Mouse (Mus musculus): ENCODE measurements around the gene Slc5a3. TPM values are rescaled to one million over a fixed set of nuclear protein-coding genes. Genes with fewer than 3 reads are reported as not detected.

Slc5a3 gene
- total and polyA plus RNA-seq, 3 experiments: 2.9 to 6.7 TPM; not detected in 1

- Histone ChIP-seq H3K4me3 (ENCODE audit: control insufficient read depth in 1 of 2, insufficient read depth in 1 of 2, low read depth in 2 of 2, low read length in 2 of 2) (no peak overlapping the region), H3K27ac (ENCODE audit: control insufficient read depth, low read depth, low read length) (no peak overlapping the region), H3K9ac (ENCODE audit: control insufficient read depth, low read depth, low read length, poor library complexity, severe bottlenecking) (no peak overlapping the region), H3K27me3 (ENCODE audit: control insufficient read depth in 1 of 2, insufficient read depth in 2 of 2, low read length in 2 of 2) (no peaks in the 10 kb centered on the region), H3K4me1 (ENCODE audit: control insufficient read depth in 1 of 2, insufficient read depth in 2 of 2, low read length in 2 of 2) (no peaks in the 10 kb centered on the region; a peak in 1 of 4 replicates), H3K36me3 (ENCODE audit: control insufficient read depth in 1 of 2, insufficient read depth in 2 of 2, low read length in 2 of 2) (peaks cover 0 to 8% of the 10 kb centered on the region in 2 experiments; a peak in 2 of 4 replicates), H3K9me3 (replicated peaks; ENCODE audit: insufficient read depth, low read length) (no peaks in the 10 kb centered on the region), H3K79me2 (ENCODE audit: control insufficient read depth, insufficient read depth, low read length, poor library complexity) (peaks cover 7% of the 10 kb centered on the region)
- no peak for DNase-seq (ENCODE audit: low read depth, low spot score)
- TF ChIP-seq RCOR1 (IDR thresholded peaks at IDR 0.05; ENCODE audit: low read depth, low read length): no peak
- TF ChIP-seq CHD2 (IDR thresholded peaks at IDR 0.05; ENCODE audit: low read length): no peak
- TF ChIP-seq JUND (IDR thresholded peaks at IDR 0.05; ENCODE audit: low read depth, low read length): no peak
These were observed 25.8 kb downstream of the Slc5a3 start for GRCm38 (mm10) chr16:92083771-92084453.

DNA sequence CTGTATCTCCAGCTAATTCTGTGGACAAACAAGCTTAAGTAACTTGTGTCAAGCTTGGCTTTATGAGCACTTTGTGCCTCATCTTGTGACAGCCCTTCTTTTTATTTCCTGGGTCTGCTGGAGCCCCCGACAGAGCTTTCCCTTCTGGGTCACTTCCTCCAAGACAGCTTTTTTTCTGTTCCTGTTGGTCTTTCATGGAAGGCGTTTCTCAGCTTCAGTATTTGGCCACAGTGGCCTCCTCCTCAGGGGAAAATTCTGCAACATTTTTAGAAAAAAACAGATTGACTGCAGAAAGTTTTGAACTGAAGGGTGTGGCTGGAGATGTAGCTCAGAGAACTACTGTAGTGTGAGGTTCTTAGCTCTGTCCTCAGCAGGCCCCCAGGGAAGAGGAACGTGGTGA is 31.1 kb downstream of the Slc5a3 start:
- Histone ChIP-seq H3K27me3 (ENCODE audit: control insufficient read depth in 1 of 2, insufficient read depth in 2 of 2, low read length in 2 of 2) (no peaks in the 10 kb centered on the region), H3K36me3 (ENCODE audit: control insufficient read depth in 1 of 2, insufficient read depth in 2 of 2, low read length in 2 of 2) (peaks cover 0 to 3% of the 10 kb centered on the region in 2 experiments; a peak in 3 of 4 replicates), H3K4me3 (ENCODE audit: control insufficient read depth in 1 of 2, insufficient read depth in 1 of 2, low read depth in 2 of 2, low read length in 2 of 2) (no peak overlapping the region), H3K79me2 (ENCODE audit: control insufficient read depth, insufficient read depth, low read length, poor library complexity) (no peaks in the 10 kb centered on the region), H3K9me3 (replicated peaks; ENCODE audit: insufficient read depth, low read length) (no peaks in the 10 kb centered on the region), H3K27ac (ENCODE audit: control insufficient read depth, low read depth, low read length) (no peak overlapping the region), H3K9ac (ENCODE audit: control insufficient read depth, low read depth, low read length, poor library complexity, severe bottlenecking) (no peak overlapping the region), H3K4me1 (ENCODE audit: control insufficient read depth in 1 of 2, insufficient read depth in 2 of 2, low read length in 2 of 2) (no peaks in the 10 kb centered on the region)
- DNase-seq (ENCODE audit: low read depth, low spot score): no peak
- TF ChIP-seq MEF2A (IDR thresholded peaks at IDR 0.05; ENCODE audit: extremely low read depth, insufficient replicate concordance, low read depth, low read length, poor library complexity, severe bottlenecking): no peak
- TF ChIP-seq E2F4 (IDR thresholded peaks at IDR 0.05; ENCODE audit: borderline replicate concordance, low read depth, low read length): no peak

GRCm38 (mm10) chr16:92091876-92092275 is 33.8 kb downstream of the Slc5a3 start:
- no peaks in the 10 kb centered on the region for H3K27me3 ChIP-seq (ENCODE audit: control insufficient read depth in 1 of 2, insufficient read depth in 2 of 2, low read length in 2 of 2)
- H3K9me3 ChIP-seq (replicated peaks; ENCODE audit: insufficient read depth, low read length): no peaks in the 10 kb centered on the region
- no peaks in the 10 kb centered on the region for H3K79me2 ChIP-seq (ENCODE audit: control insufficient read depth, insufficient read depth, low read length, poor library complexity)
- H3K4me1 ChIP-seq (ENCODE audit: control insufficient read depth in 1 of 2, insufficient read depth in 2 of 2, low read length in 2 of 2): no peaks in the 10 kb centered on the region
- DNase-seq (ENCODE audit: low read depth, low spot score): no peak
- no peak overlapping the region for H3K27ac ChIP-seq (ENCODE audit: control insufficient read depth, low read depth, low read length)
- H3K36me3 ChIP-seq (ENCODE audit: control insufficient read depth in 1 of 2, insufficient read depth in 2 of 2, low read length in 2 of 2): peaks cover 0 to 6% of the 10 kb centered on the region in 2 experiments; a peak in 3 of 4 replicates
- H3K9ac ChIP-seq (ENCODE audit: control insufficient read depth, low read depth, low read length, poor library complexity, severe bottlenecking): no peak overlapping the region
- TF ChIP-seq RCOR1 (IDR thresholded peaks at IDR 0.05; ENCODE audit: low read depth, low read length) (no peak), CHD1 (IDR thresholded peaks at IDR 0.05; ENCODE audit: low read depth, low read length) (no peak)
- H3K4me3 ChIP-seq (ENCODE audit: control insufficient read depth in 1 of 2, insufficient read depth in 1 of 2, low read depth in 2 of 2, low read length in 2 of 2): no peak overlapping the region

Data from MEL (cell line).